Mouse (Mus musculus) hindbrain, postnatal 0 days (tissue): ENCODE measurements around the gene D10Wsu102e. TPM values are rescaled to one million over a fixed set of nuclear protein-coding genes. Genes with fewer than 3 reads are reported as not detected.
"Not testable (repeated sequence)": the region's sequence is repeated elsewhere in the genome, so short reads cannot be mapped to it uniquely, and the experiment has no call there.

ENCODE experiments used
- ATAC-seq: fragments of 200-750 bp; cut with Nextera tagmentation; 2 replicates; pipeline ENCODE4 v1.8.0; 2017; ENCODE audit warnings: mild to moderate bottlenecking, moderate TSS enrichment, moderate library complexity
- DNase-seq: peaks from one replicate; pipeline ENCODE4 v3.0.0-alpha.2; 2015; ENCODE audit warnings: low spot score
- H3K27ac ChIP-seq: fragments of 300-500 bp; sonication (generic); 2 replicates; pipeline ENCODE4 v1.5.1; 2014; ENCODE audit warnings: mild to moderate bottlenecking
- H3K27me3 ChIP-seq: fragments of 300-500 bp; sonication (generic); 2 replicates; pipeline ENCODE4 v1.6.1; 2014; ENCODE audit warnings: low read length, mixed read lengths; ENCODE audit not compliant: insufficient read depth
- H3K36me3 ChIP-seq: fragments of 300-500 bp; sonication (generic); 2 replicates; pipeline ENCODE4 v1.6.1; 2014; ENCODE audit warnings: low read length, mixed read lengths; ENCODE audit not compliant: insufficient read depth
- H3K4me1 ChIP-seq: fragments of 300-500 bp; sonication (generic); 2 replicates; pipeline ENCODE4 v1.6.1; 2014; ENCODE audit warnings: antibody characterized with exemption, low read length, mixed read lengths; ENCODE audit not compliant: insufficient read depth
- H3K4me2 ChIP-seq: fragments of 300-500 bp; sonication (generic); 2 replicates; pipeline ENCODE4 v1.6.1; 2014; ENCODE audit warnings: low read depth, mild to moderate bottlenecking, low read length, moderate library complexity, mixed read lengths
- H3K4me3 ChIP-seq: fragments of 300-500 bp; sonication (generic); 2 replicates; pipeline ENCODE4 v1.5.1; 2014; ENCODE audit warnings: low read length
- H3K9ac ChIP-seq: fragments of 300-500 bp; sonication (generic); replicated peaks from 2 replicates; pipeline ENCODE4 v1.6.1; 2014; ENCODE audit warnings: mild to moderate bottlenecking, low read length, moderate library complexity, mixed read lengths
- H3K9me3 ChIP-seq: fragments of 300-500 bp; sonication (generic); 2 replicates; pipeline ENCODE4 v1.6.1; 2016; ENCODE audit warnings: low read length, mixed read lengths
- CTCF ChIP-seq: IDR thresholded peaks from 2 replicates; pipeline ENCODE4 v1.5.1; 2016; ENCODE audit warnings: antibody characterized with exemption, control low read depth, low read depth
- WGBS: fragments of 180-500 bp; shearing (Covaris S2); extraction: QIAGEN DNeasy Blood & Tissue Kit; methylation state at CpG from one replicate; pipeline ENCODE4 v1.1.7; 2014; 5-methylcytosine and 5-hydroxymethylcytosine counted together
- polyA plus RNA-seq: library from polyadenylated mRNA; unstranded; fragments of >200 nt; fragmentation: Nextera tagmentation; extraction: Ambion mirVana; gene quantifications from 2 replicates; pipeline ENCODE4 v1.2.1, GENCODE M21; 2015
- total RNA-seq: library from RNA; depleted of rRNA; stranded (reverse); fragments of >200 nt; gene quantifications from 2 replicates; pipeline ENCODE4 v1.2.3, GENCODE M21; 2014

D10Wsu102e gene
- total and polyA plus RNA-seq, 2 experiments from 2014 or later = 0.60 to 2.1 TPM

GRCm38 (mm10) chr10:83490506-83490905, 130.5 kb downstream of the D10Wsu102e start:
- no peak overlapping the region for H3K9ac ChIP-seq
- H3K4me3 ChIP-seq = no peak overlapping the region
- peaks cover 14% of the 10 kb centered on the region for H3K36me3 ChIP-seq
- no peak for TF ChIP-seq CTCF
- no peak overlapping the region for H3K4me2 ChIP-seq
- H3K27me3 ChIP-seq = no peaks in the 10 kb centered on the region
- no peaks in the 10 kb centered on the region for H3K4me1 ChIP-seq
- H3K9me3 ChIP-seq = no peaks in the 10 kb centered on the region
- no peak for DNase-seq
- WGBS = 86% methylated on average over 6 of the region's 6 CpGs
- no peak overlapping the region for H3K27ac ChIP-seq
- ATAC-seq = no peak

GRCm38 (mm10) chr10:83497321-83497720, 137.3 kb downstream of the D10Wsu102e start:
- no peak overlapping the region for H3K4me2 ChIP-seq
- no peak overlapping the region for H3K27ac ChIP-seq
- H3K27me3 ChIP-seq = no peaks in the 10 kb centered on the region
- H3K9me3 ChIP-seq = no peaks in the 10 kb centered on the region
- no peak for DNase-seq
- no peak overlapping the region for H3K9ac ChIP-seq
- H3K36me3 ChIP-seq = peaks cover 6% of the 10 kb centered on the region
- 89% methylated on average over 13 of the region's 13 CpGs for WGBS
- no peak overlapping the region for H3K4me3 ChIP-seq
- TF ChIP-seq CTCF = no peak
- no peak for ATAC-seq
- H3K4me1 ChIP-seq = no peaks in the 10 kb centered on the region

GRCm38 (mm10) chr10:83508962-83509660, 149.1 kb downstream of the D10Wsu102e start:
- Histone ChIP-seq H3K27ac (no peak overlapping the region), H3K36me3 (no peaks in the 10 kb centered on the region), H3K4me3 (no peak overlapping the region), H3K4me1 (no peaks in the 10 kb centered on the region), H3K27me3 (no peaks in the 10 kb centered on the region), H3K9ac (no peak overlapping the region), H3K4me2 (no peak overlapping the region), H3K9me3 (no peaks in the 10 kb centered on the region)
- WGBS = 70% methylated on average over 8 of the region's 8 CpGs
- TF ChIP-seq CTCF = peak; percentile 59
- peak; percentile 24; the same call in 1 of the 2 replicates for ATAC-seq
- peak; percentile 65 for DNase-seq

- H3K9me3 ChIP-seq = no peaks in the 10 kb centered on the region
- no peak overlapping the region for H3K4me2 ChIP-seq
- no peak for ATAC-seq
- H3K27me3 ChIP-seq = no peaks in the 10 kb centered on the region
- no peak overlapping the region for H3K9ac ChIP-seq
- 0 out of 2 replicates have a peak, but pooled peaks cover 3% of the 10 kb centered on the region for H3K36me3 ChIP-seq
- TF ChIP-seq CTCF = no peak
- WGBS = 83% methylated on average over 5 of the region's 5 CpGs
- no peak for DNase-seq
- H3K4me3 ChIP-seq = no peak overlapping the region
- H3K27ac ChIP-seq = no peak overlapping the region
- no peaks in the 10 kb centered on the region for H3K4me1 ChIP-seq
Measured at GRCm38 (mm10) chr10:83511304-83511703, 151.3 kb downstream of the D10Wsu102e start.

GRCm38 (mm10) chr10:83513736-83514135, 153.7 kb downstream of the D10Wsu102e start:
- no peak for ATAC-seq
- Histone ChIP-seq H3K4me1 (no peaks in the 10 kb centered on the region), H3K27ac (no peak overlapping the region), H3K4me3 (no peak overlapping the region), H3K9me3 (no peaks in the 10 kb centered on the region), H3K4me2 (no peak overlapping the region), H3K9ac (no peak overlapping the region), H3K27me3 (no peaks in the 10 kb centered on the region), H3K36me3 (0 out of 2 replicates have a peak, but pooled peaks cover 6% of the 10 kb centered on the region)
- DNase-seq = no peak
- WGBS = 82% methylated on average over 8 of the region's 8 CpGs
- TF ChIP-seq CTCF = no peak

- 78% methylated on average over 4 of the region's 4 CpGs for WGBS
- ATAC-seq (no peak), DNase-seq (no peak)
- no peak overlapping the region for H3K4me2 ChIP-seq
- no peak overlapping the region for H3K4me3 ChIP-seq
- H3K27me3 ChIP-seq = no peaks in the 10 kb centered on the region
- H3K36me3 ChIP-seq = peaks cover 12% of the 10 kb centered on the region; the same call in 1 of the 2 replicates
- H3K27ac ChIP-seq = no peak overlapping the region
- no peaks in the 10 kb centered on the region for H3K9me3 ChIP-seq
- no peaks in the 10 kb centered on the region for H3K4me1 ChIP-seq
- TF ChIP-seq CTCF = peak; percentile 36
- no peak overlapping the region for H3K9ac ChIP-seq
Measured at GRCm38 (mm10) chr10:83520990-83521389, 161.0 kb downstream of the D10Wsu102e start.

- peaks cover 12% of the 10 kb centered on the region; the same call in 1 of the 2 replicates for H3K36me3 ChIP-seq
Measured at GRCm38 (mm10) chr10:83524238-83524637, 164.2 kb downstream of the D10Wsu102e start.

More at GRCm38 (mm10) chr10:83524238-83524637, 164.2 kb downstream of the D10Wsu102e start:
- not testable (repeated sequence) for H3K9ac ChIP-seq, H3K4me3 ChIP-seq, H3K27me3 ChIP-seq, H3K4me1 ChIP-seq, H3K27ac ChIP-seq, ATAC-seq, H3K4me2 ChIP-seq, DNase-seq, H3K9me3 ChIP-seq
